Mouse (Mus musculus): Measurements from ENCODE around the gene Ccdc65. TPM values are rescaled to one million over a fixed set of nuclear protein-coding genes. Genes with fewer than 3 reads are reported as not detected.

Gene Ccdc65
- total RNA-seq, 1 experiment = 0.76 TPM

GRCm38 (mm10) chr15:98672592-98672991, 35.4 kb upstream of the Ccdc65 start:
- Histone ChIP-seq H3K4me1 (ENCODE audit: control insufficient read depth in 2 of 2, insufficient read depth in 2 of 2, low read length in 2 of 2, poor library complexity in 1 of 2) (peaks cover 2 to 13% of the 10 kb centered on the region in 2 experiments; a peak in 2 of 4 replicates), H3K4me3 (ENCODE audit: insufficient read depth in 1 of 2, low read depth in 1 of 2, low read length in 2 of 2, poor library complexity in 1 of 2, severe bottlenecking in 1 of 2) (no peak overlapping the region), H3K27ac (ENCODE audit: insufficient read depth, low read depth, low read length, poor library complexity, severe bottlenecking) (no peak overlapping the region), H3K36me3 (ENCODE audit: control insufficient read depth, insufficient read depth, low read length, poor library complexity, severe bottlenecking) (peaks cover 2% of the 10 kb centered on the region; the same call in 1 of the 2 replicates), H3K9me3 (ENCODE audit: control insufficient read depth, insufficient read depth, low read depth, low read length) (no peaks in the 10 kb centered on the region), H3K9ac (ENCODE audit: insufficient read depth, low read depth, low read length, poor library complexity, severe bottlenecking) (no peak overlapping the region)
- TF ChIP-seq MAFK (IDR thresholded peaks at IDR 0.05; ENCODE audit: insufficient read depth, low read depth, low read length) (no peak), ZNF384 (IDR thresholded peaks at IDR 0.05; ENCODE audit: low read depth, low read length) (no peak), CHD2 (IDR thresholded peaks at IDR 0.05; ENCODE audit: low read depth, low read length) (no peak), HCFC1 (IDR thresholded peaks at IDR 0.05; ENCODE audit: borderline replicate concordance, insufficient read depth, low read length) (no peak), ZC3H11A (IDR thresholded peaks at IDR 0.05; ENCODE audit: borderline replicate concordance, low read depth, low read length) (no peak)
- no peak for DNase-seq (ENCODE audit: low read depth, low spot score)
- in situ Hi-C loops (cut with MboI; ENCODE audit: low sequenced_read_pairs in 2 of 2, unreplicated experiment in 2 of 2) = no loop called here

GRCm38 (mm10) chr15:98673732-98674131, 34.3 kb upstream of the Ccdc65 start:
- DNase-seq (ENCODE audit: low read depth, low spot score) = no peak
- Histone ChIP-seq H3K9ac (ENCODE audit: insufficient read depth, low read depth, low read length, poor library complexity, severe bottlenecking) (no peak overlapping the region), H3K4me3 (ENCODE audit: insufficient read depth in 1 of 2, low read depth in 1 of 2, low read length in 2 of 2, poor library complexity in 1 of 2, severe bottlenecking in 1 of 2) (no peak overlapping the region), H3K9me3 (ENCODE audit: control insufficient read depth, insufficient read depth, low read depth, low read length) (no peaks in the 10 kb centered on the region), H3K4me1 (ENCODE audit: control insufficient read depth in 2 of 2, insufficient read depth in 2 of 2, low read length in 2 of 2, poor library complexity in 1 of 2) (peaks cover 2 to 13% of the 10 kb centered on the region in 2 experiments; a peak in 2 of 4 replicates), H3K27ac (ENCODE audit: insufficient read depth, low read depth, low read length, poor library complexity, severe bottlenecking) (no peak overlapping the region), H3K36me3 (ENCODE audit: control insufficient read depth, insufficient read depth, low read length, poor library complexity, severe bottlenecking) (peaks cover 2% of the 10 kb centered on the region; the same call in 1 of the 2 replicates)
- TF ChIP-seq ZC3H11A (IDR thresholded peaks at IDR 0.05; ENCODE audit: borderline replicate concordance, low read depth, low read length) = no peak
- no peak for TF ChIP-seq ZNF384 (IDR thresholded peaks at IDR 0.05; ENCODE audit: low read depth, low read length)
- TF ChIP-seq CHD2 (IDR thresholded peaks at IDR 0.05; ENCODE audit: low read depth, low read length) = no peak
- no peak for TF ChIP-seq HCFC1 (IDR thresholded peaks at IDR 0.05; ENCODE audit: borderline replicate concordance, insufficient read depth, low read length)
- TF ChIP-seq MAFK (IDR thresholded peaks at IDR 0.05; ENCODE audit: insufficient read depth, low read depth, low read length) = no peak
- in situ Hi-C loops (cut with MboI; ENCODE audit: low sequenced_read_pairs in 2 of 2, unreplicated experiment in 2 of 2) = no loop called here

GRCm38 (mm10) chr15:98674284-98674993, 33.6 kb upstream of the Ccdc65 start:
- no peak overlapping the region for H3K4me3 ChIP-seq (ENCODE audit: insufficient read depth in 1 of 2, low read depth in 1 of 2, low read length in 2 of 2, poor library complexity in 1 of 2, severe bottlenecking in 1 of 2)

DNA sequence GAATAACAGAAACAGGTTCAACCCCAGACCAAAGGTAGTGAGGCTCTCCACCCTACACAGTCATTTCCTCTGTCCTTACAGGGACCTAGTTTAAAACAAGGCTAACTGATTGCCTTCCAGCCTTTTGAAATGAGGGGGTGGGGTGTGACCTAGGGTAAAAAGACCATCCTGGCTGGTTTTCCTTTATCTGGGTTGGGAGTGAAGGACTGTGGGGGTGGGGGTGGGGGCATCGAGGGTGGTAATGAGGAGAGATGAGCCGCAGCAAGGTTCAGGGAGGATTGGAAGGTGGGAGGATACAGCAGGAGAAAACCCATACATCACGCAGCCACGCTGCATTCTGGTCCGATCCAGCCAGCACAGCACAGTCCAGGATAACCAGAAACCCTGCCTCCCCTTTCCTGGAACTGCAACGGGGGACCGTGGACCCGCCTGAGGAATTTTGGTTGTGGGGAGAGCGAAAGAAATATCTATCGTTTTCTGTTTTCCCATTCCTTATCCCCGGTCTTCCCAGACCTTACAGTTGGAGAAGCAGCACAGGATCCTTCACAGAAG, 32.9 kb upstream of the Ccdc65 start:
- peaks cover 2% of the 10 kb centered on the region; the same call in 1 of the 2 replicates for H3K36me3 ChIP-seq (ENCODE audit: control insufficient read depth, insufficient read depth, low read length, poor library complexity, severe bottlenecking)
- H3K4me3 ChIP-seq (ENCODE audit: insufficient read depth in 1 of 2, low read depth in 1 of 2, low read length in 2 of 2, poor library complexity in 1 of 2, severe bottlenecking in 1 of 2) = no peak overlapping the region
- in situ Hi-C loops (cut with MboI; ENCODE audit: low sequenced_read_pairs in 2 of 2, unreplicated experiment in 2 of 2) = no loop called here
- no peak overlapping the region; the same call in 1 of the 2 replicates for H3K27ac ChIP-seq (ENCODE audit: insufficient read depth, low read depth, low read length, poor library complexity, severe bottlenecking)
- no peaks in the 10 kb centered on the region for H3K9me3 ChIP-seq (ENCODE audit: control insufficient read depth, insufficient read depth, low read depth, low read length)
- no peak overlapping the region; the same call in 1 of the 2 replicates for H3K9ac ChIP-seq (ENCODE audit: insufficient read depth, low read depth, low read length, poor library complexity, severe bottlenecking)
- DNase-seq (ENCODE audit: low read depth, low spot score) = no peak
- no peak for TF ChIP-seq CHD2 (IDR thresholded peaks at IDR 0.05; ENCODE audit: low read depth, low read length)
- TF ChIP-seq MAFK (IDR thresholded peaks at IDR 0.05; ENCODE audit: insufficient read depth, low read depth, low read length) = no peak
- no peak for TF ChIP-seq ZC3H11A (IDR thresholded peaks at IDR 0.05; ENCODE audit: borderline replicate concordance, low read depth, low read length)
- TF ChIP-seq HCFC1 (IDR thresholded peaks at IDR 0.05; ENCODE audit: borderline replicate concordance, insufficient read depth, low read length) = no peak
- TF ChIP-seq ZNF384 (IDR thresholded peaks at IDR 0.05; ENCODE audit: low read depth, low read length) = no peak
- peaks cover 2 to 13% of the 10 kb centered on the region in 2 experiments; a peak in 2 of 4 replicates for H3K4me1 ChIP-seq (ENCODE audit: control insufficient read depth in 2 of 2, insufficient read depth in 2 of 2, low read length in 2 of 2, poor library complexity in 1 of 2)

More at GRCm38 (mm10) chr15:98674284-98674993, 33.6 kb upstream of the Ccdc65 start:
- Histone ChIP-seq H3K9ac (ENCODE audit: insufficient read depth, low read depth, low read length, poor library complexity, severe bottlenecking) (no peak overlapping the region), H3K4me1 (ENCODE audit: control insufficient read depth in 2 of 2, insufficient read depth in 2 of 2, low read length in 2 of 2, poor library complexity in 1 of 2) (peaks cover 2 to 13% of the 10 kb centered on the region in 2 experiments; a peak in 2 of 4 replicates), H3K36me3 (ENCODE audit: control insufficient read depth, insufficient read depth, low read length, poor library complexity, severe bottlenecking) (peaks cover 2% of the 10 kb centered on the region; the same call in 1 of the 2 replicates), H3K9me3 (ENCODE audit: control insufficient read depth, insufficient read depth, low read depth, low read length) (no peaks in the 10 kb centered on the region), H3K27ac (ENCODE audit: insufficient read depth, low read depth, low read length, poor library complexity, severe bottlenecking) (no peak overlapping the region)
- no peak for TF ChIP-seq CHD2 (IDR thresholded peaks at IDR 0.05; ENCODE audit: low read depth, low read length)
- TF ChIP-seq HCFC1 (IDR thresholded peaks at IDR 0.05; ENCODE audit: borderline replicate concordance, insufficient read depth, low read length) = no peak
- TF ChIP-seq MAFK (IDR thresholded peaks at IDR 0.05; ENCODE audit: insufficient read depth, low read depth, low read length) = no peak
- in situ Hi-C loops (cut with MboI; ENCODE audit: low sequenced_read_pairs in 2 of 2, unreplicated experiment in 2 of 2) = no loop called here
- no peak for DNase-seq (ENCODE audit: low read depth, low spot score)
